Mouse (Mus musculus): ENCODE data around the gene Snx5. TPM values are rescaled to one million over a fixed set of nuclear protein-coding genes. Genes with fewer than 3 reads are reported as not detected.

Snx5 gene
- total and polyA plus RNA-seq, 3 experiments, result 136 to 835 (median 213) TPM

- DNase-seq (ENCODE audit: low read depth, low spot score), result peak; percentile 56
- H3K4me3 ChIP-seq (ENCODE audit: control insufficient read depth in 1 of 2, insufficient read depth in 1 of 2, low read depth in 2 of 2, low read length in 2 of 2), result peak overlapping the region; percentile 62 to 85
- no peak for TF ChIP-seq ZC3H11A (IDR thresholded peaks at IDR 0.05; ENCODE audit: low read depth, low read length)
- no peak for TF ChIP-seq ZMIZ1 (IDR thresholded peaks at IDR 0.05; ENCODE audit: low read depth, low read length)
- no peak for TF ChIP-seq MXI1 (IDR thresholded peaks at IDR 0.05; ENCODE audit: low read depth, low read length)
- 0 out of 2 replicates have a peak, but pooled peaks have one; percentile 20 for TF ChIP-seq POLR2AphosphoS2 (IDR thresholded peaks at IDR 0.05; ENCODE audit: low read length)
- TF ChIP-seq E2F4 (IDR thresholded peaks at IDR 0.05; ENCODE audit: borderline replicate concordance, low read depth, low read length), result no peak
- no peak for TF ChIP-seq NELFE (IDR thresholded peaks at IDR 0.05; ENCODE audit: low read depth, low read length)
- no peak for TF ChIP-seq USF2 (IDR thresholded peaks at IDR 0.05; ENCODE audit: borderline replicate concordance in 1 of 2, insufficient read depth in 1 of 2, low read depth in 1 of 2, low read length in 2 of 2)
- TF ChIP-seq ZKSCAN1 (IDR thresholded peaks at IDR 0.05; ENCODE audit: low read depth, low read length), result no peak
- no peak for TF ChIP-seq MAFK (IDR thresholded peaks at IDR 0.05; ENCODE audit: borderline replicate concordance, low read depth, low read length)
- TF ChIP-seq SMC3 (IDR thresholded peaks at IDR 0.05; ENCODE audit: low read depth, low read length), result no peak
- no peak for TF ChIP-seq UBTF (IDR thresholded peaks at IDR 0.05; ENCODE audit: borderline replicate concordance, insufficient read depth, low read depth, low read length)
- no peak; a peak in 1 of 4 replicates for TF ChIP-seq POLR2A (IDR thresholded peaks at IDR 0.05; ENCODE audit: control insufficient read depth in 1 of 2, insufficient read depth in 1 of 2, low read depth in 1 of 2, low read length in 2 of 2, poor library complexity in 1 of 2)
- no peak for TF ChIP-seq RAD21 (IDR thresholded peaks at IDR 0.05; ENCODE audit: low read depth, low read length)
- no peak for TF ChIP-seq CHD2 (IDR thresholded peaks at IDR 0.05; ENCODE audit: low read length)
- no peak for TF ChIP-seq RCOR1 (IDR thresholded peaks at IDR 0.05; ENCODE audit: low read depth, low read length)
- 0 out of 2 replicates have a peak, but pooled peaks have one; percentile 20 for TF ChIP-seq TBP (IDR thresholded peaks at IDR 0.05; ENCODE audit: low read depth, low read length)
- no peaks in the 10 kb centered on the region for H3K9me3 ChIP-seq (replicated peaks; ENCODE audit: insufficient read depth, low read length)
- peaks cover 93% of the 10 kb centered on the region for H3K79me2 ChIP-seq (ENCODE audit: control insufficient read depth, insufficient read depth, low read length, poor library complexity)
- peak overlapping the region; percentile 33 for H3K27ac ChIP-seq (ENCODE audit: control insufficient read depth, low read depth, low read length)
- peaks cover 19 to 59% of the 10 kb centered on the region in 2 experiments for H3K36me3 ChIP-seq (ENCODE audit: control insufficient read depth in 1 of 2, insufficient read depth in 2 of 2, low read length in 2 of 2)
- H3K27me3 ChIP-seq (ENCODE audit: control insufficient read depth in 1 of 2, insufficient read depth in 2 of 2, low read length in 2 of 2), result no peaks in the 10 kb centered on the region
- H3K9ac ChIP-seq (ENCODE audit: control insufficient read depth, low read depth, low read length, poor library complexity, severe bottlenecking), result peak overlapping the region; percentile 99
- peaks cover 4 to 16% of the 10 kb centered on the region in 2 experiments for H3K4me1 ChIP-seq (ENCODE audit: control insufficient read depth in 1 of 2, insufficient read depth in 2 of 2, low read length in 2 of 2)
Measured at GRCm38 (mm10) chr2:144267004-144267730, 3.5 kb downstream of the Snx5 start.

GRCm38 (mm10) chr2:144265916-144266683, 4.6 kb downstream of the Snx5 start:
- no peak for DNase-seq (ENCODE audit: low read depth, low spot score)
- TF ChIP-seq MYC (IDR thresholded peaks at IDR 0.05; ENCODE audit: low read depth, low read length), result no peak
- TF ChIP-seq MXI1 (IDR thresholded peaks at IDR 0.05; ENCODE audit: low read depth, low read length), result 0 out of 2 replicates have a peak, but pooled peaks have one; percentile 2
- TF ChIP-seq TAL1 (IDR thresholded peaks at IDR 0.05; ENCODE audit: low read length), result no peak
- no peak for TF ChIP-seq ZNF384 (IDR thresholded peaks at IDR 0.05; ENCODE audit: low read depth, low read length)
- no peak for TF ChIP-seq CTCF (IDR thresholded peaks at IDR 0.05 in 2 of 3, conservative IDR thresholded peaks at IDR 0.05 in 1 of 3; ENCODE audit: control insufficient read depth in 1 of 3, insufficient read depth in 1 of 3, low read depth in 2 of 3, low read length in 3 of 3, poor library complexity in 1 of 3, severe bottlenecking in 1 of 3)
- TF ChIP-seq GATA1 (IDR thresholded peaks at IDR 0.05; ENCODE audit: low read depth, low read length), result peak; percentile 24; the same call in 1 of the 2 replicates
- TF ChIP-seq SIN3A (IDR thresholded peaks at IDR 0.05; ENCODE audit: low read length), result peak; percentile 79
- TF ChIP-seq GABPA (IDR thresholded peaks at IDR 0.05; ENCODE audit: low read depth, low read length), result no peak
- no peak; a peak in 1 of 4 replicates for TF ChIP-seq POLR2A (IDR thresholded peaks at IDR 0.05; ENCODE audit: control insufficient read depth in 1 of 2, insufficient read depth in 1 of 2, low read depth in 1 of 2, low read length in 2 of 2, poor library complexity in 1 of 2)
- no peak for TF ChIP-seq KAT2A (conservative IDR thresholded peaks at IDR 0.05; ENCODE audit: low read depth, low read length)
- TF ChIP-seq ZKSCAN1 (IDR thresholded peaks at IDR 0.05; ENCODE audit: low read depth, low read length), result no peak
- TF ChIP-seq MAX (IDR thresholded peaks at IDR 0.05; ENCODE audit: low read length), result no peak
- TF ChIP-seq CHD1 (IDR thresholded peaks at IDR 0.05; ENCODE audit: low read depth, low read length), result peak; percentile 51
- H3K27me3 ChIP-seq (ENCODE audit: control insufficient read depth in 1 of 2, insufficient read depth in 2 of 2, low read length in 2 of 2), result no peaks in the 10 kb centered on the region
- peak overlapping the region; percentile 62 to 85 for H3K4me3 ChIP-seq (ENCODE audit: control insufficient read depth in 1 of 2, insufficient read depth in 1 of 2, low read depth in 2 of 2, low read length in 2 of 2)
- H3K9me3 ChIP-seq (replicated peaks; ENCODE audit: insufficient read depth, low read length), result no peaks in the 10 kb centered on the region
- peaks cover 95% of the 10 kb centered on the region for H3K79me2 ChIP-seq (ENCODE audit: control insufficient read depth, insufficient read depth, low read length, poor library complexity)
- no peak overlapping the region for H3K27ac ChIP-seq (ENCODE audit: control insufficient read depth, low read depth, low read length)
- H3K36me3 ChIP-seq (ENCODE audit: control insufficient read depth in 1 of 2, insufficient read depth in 2 of 2, low read length in 2 of 2), result peaks cover 25 to 60% of the 10 kb centered on the region in 2 experiments
- peaks cover 4 to 16% of the 10 kb centered on the region in 2 experiments for H3K4me1 ChIP-seq (ENCODE audit: control insufficient read depth in 1 of 2, insufficient read depth in 2 of 2, low read length in 2 of 2)
- peak overlapping the region; percentile 99 for H3K9ac ChIP-seq (ENCODE audit: control insufficient read depth, low read depth, low read length, poor library complexity, severe bottlenecking)
